Mouse (Mus musculus): ENCODE results near the gene Tat.

DNA sequence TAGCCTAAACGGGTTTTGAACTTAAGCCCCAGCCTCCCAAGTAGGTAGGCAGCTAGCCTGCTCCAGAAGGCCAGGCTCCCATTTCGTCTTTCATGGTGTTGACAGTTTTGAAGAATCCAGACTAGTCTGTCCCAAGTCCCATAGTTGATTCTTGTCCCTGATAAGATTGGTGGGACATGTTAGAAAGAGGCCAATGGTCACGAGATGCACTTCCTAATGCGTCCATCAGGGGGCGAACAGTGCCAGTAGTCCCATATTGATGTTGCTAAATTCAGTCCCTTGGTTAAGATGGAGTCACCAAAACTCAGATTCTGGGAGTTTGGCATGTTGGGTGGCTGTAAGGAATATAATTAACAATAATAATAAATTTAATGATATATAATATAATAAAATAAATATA, 20.6 kb downstream of the Tat start:
- TF ChIP-seq CTCF (IDR thresholded peaks at IDR 0.05; ENCODE audit: control insufficient read depth, insufficient read depth, insufficient replicate concordance, low read depth, low read length) (peak; percentile 48; the same call in 1 of the 2 replicates), POLR2A (IDR thresholded peaks at IDR 0.05; ENCODE audit: control insufficient read depth, low read depth, low read length) (no peak)

Data from testis, adult 2 months (tissue).